Mouse (Mus musculus): ENCODE data around the gene Ryr3.

GRCm38 (mm10) chr2:112596415-112596814 lies 620.5 kb downstream of the Ryr3 start:
- TF ChIP-seq EP300 (optimal IDR thresholded peaks at IDR 0.05) (no peak), CTCF (IDR thresholded peaks at IDR 0.05; ENCODE audit: low read depth) (no peak)
